Mouse (Mus musculus): ENCODE measurements around the gene Gskip. TPM values are rescaled to one million over a fixed set of nuclear protein-coding genes. Genes with fewer than 3 reads are reported as not detected.

The Gskip gene
- polyA plus RNA-seq, 1 experiment: 15.2 TPM

- no peak for DNase-seq (ENCODE audit: low read depth)
Observed at GRCm38 (mm10) chr12:105722657-105723056, 38.0 kb downstream of the Gskip start.

GRCm38 (mm10) chr12:105724616-105725015 lies 40.0 kb downstream of the Gskip start:
- DNase-seq (ENCODE audit: low read depth): no peak

GRCm38 (mm10) chr12:105725736-105726135 lies 41.1 kb downstream of the Gskip start:
- no peak for DNase-seq (ENCODE audit: low read depth)

GRCm38 (mm10) chr12:105727268-105727667 lies 42.6 kb downstream of the Gskip start:
- no peak for DNase-seq (ENCODE audit: low read depth)

- DNase-seq (ENCODE audit: low read depth): no peak
Observed at GRCm38 (mm10) chr12:105727964-105728363, 43.3 kb downstream of the Gskip start.

GRCm38 (mm10) chr12:105730851-105731460 lies 46.3 kb downstream of the Gskip start:
- no peak for DNase-seq (ENCODE audit: low read depth)

GRCm38 (mm10) chr12:105733370-105734159 lies 48.9 kb downstream of the Gskip start:
- no peak for DNase-seq (ENCODE audit: low read depth)

- DNase-seq (ENCODE audit: low read depth): no peak
Observed at GRCm38 (mm10) chr12:105735226-105735888, 50.7 kb downstream of the Gskip start.

GRCm38 (mm10) chr12:105735889-105736251 lies 51.2 kb downstream of the Gskip start:
- DNase-seq (ENCODE audit: low read depth): no peak

- no peak for DNase-seq (ENCODE audit: low read depth)
Observed at GRCm38 (mm10) chr12:105738316-105739096, 53.9 kb downstream of the Gskip start.

- no peak for DNase-seq (ENCODE audit: low read depth)
Observed at GRCm38 (mm10) chr12:105739656-105740055, 55.0 kb downstream of the Gskip start.

- DNase-seq (ENCODE audit: low read depth): no peak
Observed at GRCm38 (mm10) chr12:105748114-105748513, 63.5 kb downstream of the Gskip start.

Other genes starting within 250 kb of the Gskip start
- 8.5 and 12.0 TPM in 2 replicates for gene D430019H16Rik, start 231.0 kb upstream of the Gskip start, polyA plus RNA-seq (2012; rRNA removed)
- gene Bdkrb2, start 121.6 kb upstream of the Gskip start, polyA plus RNA-seq (2012; rRNA removed): 0.92 and 1.2 TPM in 2 replicates
- 0.20 and 0.32 TPM in 2 replicates for gene Bdkrb1, start 81.7 kb upstream of the Gskip start, polyA plus RNA-seq (2012; rRNA removed)
- 19.2 and 20.1 TPM in 2 replicates for gene Atg2b, start 382 bp downstream of the Gskip start, polyA plus RNA-seq (2012; rRNA removed)
- gene Ak7, start 21.1 kb downstream of the Gskip start, polyA plus RNA-seq (2012; rRNA removed): 0.80 and 1.7 TPM in 2 replicates
- gene Papola, start 99.9 kb downstream of the Gskip start, polyA plus RNA-seq (2012; rRNA removed): 46.4 and 53.4 TPM in 2 replicates

All from gonadal fat pad, adult 2 months (tissue).